Mouse (Mus musculus) midbrain, embryonic 12.5 days (tissue): ENCODE data around the gene Nbl1. TPM values are rescaled to one million over a fixed set of nuclear protein-coding genes. Genes with fewer than 3 reads are reported as not detected.

Experiments used
- ATAC-seq: fragments of 200-750 bp; cut with Nextera tagmentation; 2 replicates; pipeline ENCODE4 v1.8.0; 2017; ENCODE audit warnings: low read depth, moderate TSS enrichment, moderate library complexity; ENCODE audit not compliant: low FRiP score
- H3K27ac ChIP-seq: fragments of 300-500 bp; sonication (generic); replicated peaks from 2 replicates; pipeline ENCODE4 v1.5.1; 2016; ENCODE audit warnings: mild to moderate bottlenecking
- H3K27me3 ChIP-seq: fragments of 300-500 bp; sonication (generic); 2 replicates; pipeline ENCODE4 v1.6.1; 2016; ENCODE audit warnings: mild to moderate bottlenecking
- H3K36me3 ChIP-seq: fragments of 300-500 bp; sonication (generic); 2 replicates; pipeline ENCODE4 v1.6.1; 2016
- H3K4me1 ChIP-seq: fragments of 300-500 bp; sonication (generic); 2 replicates; pipeline ENCODE4 v1.6.1; 2016
- H3K4me2 ChIP-seq: fragments of 300-500 bp; sonication (generic); replicated peaks from 2 replicates; pipeline ENCODE4 v1.6.1; 2016; ENCODE audit warnings: mild to moderate bottlenecking, moderate library complexity
- H3K4me3 ChIP-seq: fragments of 300-500 bp; sonication (generic); 2 replicates; pipeline ENCODE4 v1.5.1; 2016; ENCODE audit warnings: mild to moderate bottlenecking
- H3K9ac ChIP-seq: fragments of 300-500 bp; sonication (generic); replicated peaks from 2 replicates; pipeline ENCODE4 v1.6.1; 2016; ENCODE audit warnings: mild to moderate bottlenecking, moderate library complexity
- H3K9me3 ChIP-seq: fragments of 300-500 bp; sonication (generic); 2 replicates; pipeline ENCODE4 v1.6.1; 2016; ENCODE audit warnings: mild to moderate bottlenecking
- WGBS: fragments of 180-500 bp; shearing (Covaris S2); methylation state at CpG from one replicate; pipeline ENCODE4 v1.1.7; 2016; 5-methylcytosine and 5-hydroxymethylcytosine counted together
- polyA plus RNA-seq: library from polyadenylated mRNA; unstranded; fragments of >200 nt; fragmentation: Nextera tagmentation; extraction: Ambion mirVana; gene quantifications from 2 replicates; pipeline ENCODE4 v1.2.1, GENCODE M21; 2016

Gene Nbl1
- polyA plus RNA-seq, 1 experiment from 2014 or later = 40.9 TPM

- H3K27me3 ChIP-seq = no peaks in the 10 kb centered on the region
- no peak overlapping the region for H3K27ac ChIP-seq
- no peak overlapping the region for H3K4me3 ChIP-seq
- no peak for ATAC-seq
- H3K9me3 ChIP-seq = no peaks in the 10 kb centered on the region
- no peaks in the 10 kb centered on the region for H3K4me1 ChIP-seq
- no peak overlapping the region for H3K4me2 ChIP-seq
- H3K9ac ChIP-seq = no peak overlapping the region
- WGBS = 94% methylated on average over 4 of the region's 4 CpGs
- peaks cover 6% of the 10 kb centered on the region; the same call in 1 of the 2 replicates for H3K36me3 ChIP-seq
These were observed 29.8 kb upstream of the Nbl1 start for GRCm38 (mm10) chr4:139122557-139122956.

- Histone ChIP-seq H3K4me1 (no peaks in the 10 kb centered on the region), H3K27ac (no peak overlapping the region), H3K36me3 (no peaks in the 10 kb centered on the region), H3K9me3 (no peaks in the 10 kb centered on the region), H3K4me3 (no peak overlapping the region), H3K27me3 (no peaks in the 10 kb centered on the region), H3K4me2 (no peak overlapping the region), H3K9ac (no peak overlapping the region)
- 85% methylated on average over 7 of the region's 7 CpGs for WGBS
- ATAC-seq = no peak
These were observed 28.2 kb upstream of the Nbl1 start for GRCm38 (mm10) chr4:139120998-139121397.

- Histone ChIP-seq H3K27ac (no peak overlapping the region), H3K9ac (no peak overlapping the region), H3K4me1 (no peaks in the 10 kb centered on the region), H3K4me2 (no peak overlapping the region), H3K36me3 (no peaks in the 10 kb centered on the region), H3K27me3 (no peaks in the 10 kb centered on the region), H3K4me3 (no peak overlapping the region), H3K9me3 (no peaks in the 10 kb centered on the region)
- 87% methylated on average over 4 of the region's 4 CpGs for WGBS
- ATAC-seq = no peak
These were observed 27.6 kb upstream of the Nbl1 start for GRCm38 (mm10) chr4:139120281-139120814.

- 85% methylated on average over 3 of the region's 3 CpGs for WGBS
- ATAC-seq = no peak
- Histone ChIP-seq H3K36me3 (no peaks in the 10 kb centered on the region), H3K4me1 (peaks cover 14% of the 10 kb centered on the region), H3K27me3 (no peaks in the 10 kb centered on the region), H3K9me3 (no peaks in the 10 kb centered on the region), H3K4me3 (no peak overlapping the region), H3K9ac (no peak overlapping the region), H3K27ac (no peak overlapping the region), H3K4me2 (no peak overlapping the region)
These were observed 23.7 kb upstream of the Nbl1 start for GRCm38 (mm10) chr4:139116356-139117063.

- H3K9ac ChIP-seq = no peak overlapping the region
- H3K4me2 ChIP-seq = no peak overlapping the region
- WGBS = 93% methylated on average over 5 of the region's 5 CpGs
- no peaks in the 10 kb centered on the region for H3K9me3 ChIP-seq
- no peak for ATAC-seq
- no peak overlapping the region for H3K4me3 ChIP-seq
- H3K27me3 ChIP-seq = no peaks in the 10 kb centered on the region
- H3K36me3 ChIP-seq = no peaks in the 10 kb centered on the region
- peaks cover 14% of the 10 kb centered on the region for H3K4me1 ChIP-seq
- H3K27ac ChIP-seq = no peak overlapping the region
These were observed 22.9 kb upstream of the Nbl1 start for GRCm38 (mm10) chr4:139115721-139116120.

GRCm38 (mm10) chr4:139112482-139112881, 19.7 kb upstream of the Nbl1 start:
- H3K27ac ChIP-seq = no peak overlapping the region
- WGBS = 68% methylated on average over 3 of the region's 3 CpGs
- no peaks in the 10 kb centered on the region for H3K36me3 ChIP-seq
- peaks cover 14% of the 10 kb centered on the region for H3K4me1 ChIP-seq
- no peak overlapping the region for H3K4me2 ChIP-seq
- no peaks in the 10 kb centered on the region for H3K27me3 ChIP-seq
- no peak overlapping the region for H3K4me3 ChIP-seq
- ATAC-seq = no peak
- H3K9me3 ChIP-seq = no peaks in the 10 kb centered on the region
- H3K9ac ChIP-seq = no peak overlapping the region

GRCm38 (mm10) chr4:139111421-139111820, 18.6 kb upstream of the Nbl1 start:
- no peak overlapping the region for H3K4me3 ChIP-seq
- 63% methylated on average over 3 of the region's 3 CpGs for WGBS
- ATAC-seq = no peak
- peaks cover 14% of the 10 kb centered on the region for H3K4me1 ChIP-seq
- H3K36me3 ChIP-seq = no peaks in the 10 kb centered on the region
- no peaks in the 10 kb centered on the region for H3K9me3 ChIP-seq
- H3K9ac ChIP-seq = no peak overlapping the region
- H3K27me3 ChIP-seq = no peaks in the 10 kb centered on the region
- H3K4me2 ChIP-seq = no peak overlapping the region
- H3K27ac ChIP-seq = no peak overlapping the region

GRCm38 (mm10) chr4:139110858-139111257, 18.1 kb upstream of the Nbl1 start:
- Histone ChIP-seq H3K4me3 (no peak overlapping the region), H3K9ac (no peak overlapping the region), H3K27me3 (no peaks in the 10 kb centered on the region), H3K36me3 (no peaks in the 10 kb centered on the region), H3K4me1 (peaks cover 14% of the 10 kb centered on the region), H3K4me2 (no peak overlapping the region), H3K9me3 (no peaks in the 10 kb centered on the region), H3K27ac (no peak overlapping the region)
- ATAC-seq = no peak
- WGBS = 88% methylated on average over 3 of the region's 3 CpGs

- Histone ChIP-seq H3K36me3 (peaks cover 30% of the 10 kb centered on the region), H3K27ac (no peak overlapping the region), H3K4me1 (no peaks in the 10 kb centered on the region), H3K27me3 (no peaks in the 10 kb centered on the region), H3K4me2 (no peak overlapping the region), H3K4me3 (no peak overlapping the region), H3K9ac (no peak overlapping the region), H3K9me3 (no peaks in the 10 kb centered on the region)
- 98% methylated on average over 1 of the region's 1 CpGs for WGBS
- no peak for ATAC-seq
These were observed 12.7 kb upstream of the Nbl1 start for GRCm38 (mm10) chr4:139105453-139105852.

GRCm38 (mm10) chr4:139101546-139101945, 8.8 kb upstream of the Nbl1 start:
- H3K27me3 ChIP-seq = no peaks in the 10 kb centered on the region
- no peak overlapping the region for H3K27ac ChIP-seq
- ATAC-seq = no peak
- H3K36me3 ChIP-seq = peaks cover 30% of the 10 kb centered on the region
- WGBS = 84% methylated on average over 6 of the region's 6 CpGs
- no peak overlapping the region for H3K4me2 ChIP-seq
- no peaks in the 10 kb centered on the region for H3K4me1 ChIP-seq
- H3K4me3 ChIP-seq = no peak overlapping the region
- H3K9me3 ChIP-seq = no peaks in the 10 kb centered on the region
- no peak overlapping the region for H3K9ac ChIP-seq

- Histone ChIP-seq H3K4me2 (no peak overlapping the region), H3K9me3 (peaks cover under 1% of the 10 kb centered on the region; the same call in 1 of the 2 replicates), H3K4me1 (0 out of 2 replicates have a peak, but pooled peaks cover 3% of the 10 kb centered on the region), H3K27me3 (0 out of 2 replicates have a peak, but pooled peaks cover 2% of the 10 kb centered on the region), H3K9ac (no peak overlapping the region), H3K36me3 (peaks cover 30% of the 10 kb centered on the region), H3K27ac (no peak overlapping the region), H3K4me3 (no peak overlapping the region)
- no peak for ATAC-seq
- 93% methylated on average over 8 of the region's 8 CpGs for WGBS
These were observed 7.5 kb upstream of the Nbl1 start for GRCm38 (mm10) chr4:139100326-139100725.

GRCm38 (mm10) chr4:139096201-139096600, 3.4 kb upstream of the Nbl1 start:
- Histone ChIP-seq H3K9ac (no peak overlapping the region), H3K4me3 (no peak overlapping the region), H3K27ac (no peak overlapping the region), H3K4me2 (no peak overlapping the region), H3K4me1 (peaks cover 21% of the 10 kb centered on the region), H3K36me3 (no peaks in the 10 kb centered on the region), H3K9me3 (peaks cover 3% of the 10 kb centered on the region; the same call in 1 of the 2 replicates), H3K27me3 (peaks cover 37% of the 10 kb centered on the region)
- no peak for ATAC-seq
- 84% methylated on average over 5 of the region's 5 CpGs for WGBS
